8 mouse cellular contexts compared by ENCODE assay signal in genomic region chr11:20915182-20915602, GRCm38 (mm10).
DNase-seq lines count a peak whose midpoint lies in the region; ATAC-seq and TF ChIP-seq lines count a peak whose summit lies in the region.

No protein-coding gene starts in this region.

- no peaks in the 10 kb centered on the region for H3K9me3 ChIP-seq in embryonic facial prominence, embryonic 11.5 days (replicated peaks; ENCODE audit: control insufficient read depth, low read length)
- H3K9me3 ChIP-seq in intestine, postnatal 0 days (ENCODE audit: control insufficient read depth), result no peaks in the 10 kb centered on the region

- peak overlapping the region; percentile 14; the same call in 1 of the 2 replicates for H3K9ac ChIP-seq in embryonic facial prominence, embryonic 11.5 days (replicated peaks; ENCODE audit: low read length)
- no peak overlapping the region for H3K9ac ChIP-seq in intestine, postnatal 0 days (ENCODE audit: low read depth, low read length)

- no peaks in the 10 kb centered on the region for H3K27me3 ChIP-seq in embryonic facial prominence, embryonic 11.5 days (ENCODE audit: control insufficient read depth, insufficient read depth, low read length)
- no peaks in the 10 kb centered on the region for H3K27me3 ChIP-seq in intestine, postnatal 0 days (replicated peaks; ENCODE audit: control insufficient read depth, insufficient read depth, low read length)

- H3K27ac ChIP-seq in embryonic facial prominence, embryonic 11.5 days (replicated peaks; ENCODE audit: low read depth, low read length), result no peak overlapping the region
- H3K27ac ChIP-seq in intestine, postnatal 0 days (ENCODE audit: low read depth, low read length), result no peak overlapping the region; the same call in 1 of the 2 replicates

- peak; percentile 26 to 35 for DNase-seq in cerebellum, postnatal 25 days
- no peak for DNase-seq in cerebellum, adult 11-12 months
- peak; percentile 36 for DNase-seq in embryonic facial prominence, embryonic 11.5 days (ENCODE audit: low spot score)
- peak; percentile 88 for DNase-seq in heart, adult 8-10 months (ENCODE audit: low spot score)
- peak; percentile 73 to 79 for DNase-seq in left cerebral cortex, postnatal 10 days (ENCODE audit: extremely low spot score in 1 of 2, low spot score in 2 of 2)
- DNase-seq in lung, postnatal 36 days, result peak; percentile 82
- DNase-seq in right cerebral cortex, postnatal 36 days (ENCODE audit: low spot score in 2 of 2), result peak; percentile 41 to 55

- 16% methylated on average over 8 of the region's 8 CpGs for WGBS in embryonic facial prominence, embryonic 11.5 days
- 44% methylated on average over 8 of the region's 8 CpGs for WGBS in intestine, postnatal 0 days

- no peak overlapping the region for H3K4me2 ChIP-seq in embryonic facial prominence, embryonic 11.5 days (ENCODE audit: low read depth, low read length)
- no peak overlapping the region; the same call in 1 of the 2 replicates for H3K4me2 ChIP-seq in intestine, postnatal 0 days (replicated peaks; ENCODE audit: low read depth)

- H3K36me3 ChIP-seq in embryonic facial prominence, embryonic 11.5 days (replicated peaks; ENCODE audit: control insufficient read depth, insufficient read depth, low read depth, low read length), result no peaks in the 10 kb centered on the region
- no peaks in the 10 kb centered on the region for H3K36me3 ChIP-seq in intestine, postnatal 0 days (ENCODE audit: control insufficient read depth, insufficient read depth)

- no peak for ATAC-seq in embryonic facial prominence, embryonic 11.5 days (replicated peaks; ENCODE audit: insufficient number of reproducible peaks, low FRiP score, low TSS enrichment, low read depth)
- ATAC-seq in intestine, postnatal 0 days, result 0 out of 2 replicates have a peak, but pooled peaks have one; percentile 26

- H3K4me3 ChIP-seq in embryonic facial prominence, embryonic 11.5 days (ENCODE audit: low read depth, low read length), result no peak overlapping the region
- H3K4me3 ChIP-seq in intestine, postnatal 0 days (ENCODE audit: low read depth, low read length), result no peak overlapping the region

- H3K4me1 ChIP-seq in embryonic facial prominence, embryonic 11.5 days (ENCODE audit: control insufficient read depth, insufficient read depth, low read length), result no peaks in the 10 kb centered on the region
- no peaks in the 10 kb centered on the region for H3K4me1 ChIP-seq in intestine, postnatal 0 days (replicated peaks; ENCODE audit: control insufficient read depth, insufficient read depth, low read length)

- TF ChIP-seq CTCF in intestine, postnatal 0 days (IDR thresholded peaks at IDR 0.05; ENCODE audit: low read depth), result no peak

- intact Hi-C loops in left cerebral cortex, postnatal 10 days (cut with DNase I), result loop anchor here (5.0 to 10.0 kb wide), 2 partner anchors 177 to 220 kb away; partner anchors contain the start of gene Peli1
